Mouse (Mus musculus) CH12.LX (cell line): ENCODE measurements at regions not wholly inside any gene's neighbourhood (a gene's known extent, or its start where the extent isn't known, plus 50 kb on each side); places are given as distances from the start of the nearest gene placed in this dataset.

Experiments
- DNase-seq: peaks from one replicate; pipeline ENCODE4 v3.0.0-alpha.2; 2013; ENCODE audit errors: extremely low read depth
- H3K27ac ChIP-seq: 2 replicates; pipeline ENCODE4 v1.5.1; 2012; ENCODE audit warnings: low read depth, mild to moderate bottlenecking, control low read depth, moderate library complexity; ENCODE audit not compliant: insufficient read depth
- H3K27me3 ChIP-seq: replicated peaks from 2 replicates; pipeline ENCODE3; 2012; ENCODE audit warnings: inconsistent platforms
- H3K36me3 ChIP-seq, 2 experiments: replicated peaks in 1 of 2; 2 replicates each; pipeline versions ENCODE3 to v1.6.1; 2012; ENCODE audit warnings: inconsistent platforms in 1 of 2, low read length in 1 of 2, mild to moderate bottlenecking in 1 of 2, mixed read lengths in 1 of 2, moderate library complexity in 1 of 2; ENCODE audit not compliant: control insufficient read depth in 1 of 2, insufficient read depth in 1 of 2
- H3K4me1 ChIP-seq, 2 experiments: 2 replicates each; pipeline ENCODE4 v1.6.1; 2012; ENCODE audit warnings: inconsistent platforms in 1 of 2, moderate library complexity in 1 of 2; ENCODE audit not compliant: insufficient read depth in 2 of 2, control insufficient read depth in 1 of 2
- H3K4me2 ChIP-seq: 2 replicates; pipeline ENCODE4 v1.6.1; 2012; ENCODE audit warnings: low read depth, mild to moderate bottlenecking, control low read depth; ENCODE audit not compliant: poor library complexity, insufficient read depth, severe bottlenecking
- H3K4me3 ChIP-seq, 3 experiments: fragments of 150-350 bp in 1 of 3; sonication (generic) in 1 of 3; replicated peaks in 1 of 3; 2 replicates each; pipeline versions ENCODE3 to v1.5.1; 2011 to 2012; ENCODE audit warnings: low read depth in 2 of 3, low read length in 2 of 3, mild to moderate bottlenecking in 2 of 3, moderate library complexity in 2 of 3, control low read depth in 1 of 3, improper control_type of control experiment in 1 of 3, inconsistent platforms in 1 of 3, mixed read lengths in 1 of 3; ENCODE audit not compliant: poor library complexity in 1 of 3
- H3K79me2 ChIP-seq: replicated peaks from 2 replicates; pipeline ENCODE4 v1.6.1; 2012; ENCODE audit warnings: mild to moderate bottlenecking, moderate library complexity; ENCODE audit not compliant: control insufficient read depth, poor library complexity, insufficient read depth, severe bottlenecking; ENCODE audit errors: extremely low read depth
- H3K9ac ChIP-seq: 2 replicates; pipeline ENCODE4 v1.6.1; 2012; ENCODE audit warnings: low read depth, mild to moderate bottlenecking, control low read depth, moderate library complexity; ENCODE audit not compliant: insufficient read depth
- H3K9me3 ChIP-seq: replicated peaks from 2 replicates; pipeline ENCODE3; 2012; ENCODE audit warnings: low read length, inconsistent platforms, mixed read lengths
- CHD2 ChIP-seq: IDR thresholded peaks from 2 replicates; pipeline ENCODE4 v1.6.1; 2011; ENCODE audit warnings: low read length, improper control_type of control experiment
- CTCF ChIP-seq, 2 experiments: IDR thresholded peaks in 1 of 2; conservative IDR thresholded peaks in 1 of 2; 2 replicates each; pipeline ENCODE4 v1.5.1; 2011 to 2012; ENCODE audit warnings: low read depth in 2 of 2, low read length in 2 of 2, improper control_type of control experiment in 1 of 2, inconsistent platforms in 1 of 2, mild to moderate bottlenecking in 1 of 2, moderate library complexity in 1 of 2
- ELF1 ChIP-seq: IDR thresholded peaks from 2 replicates; pipeline ENCODE4 v1.6.1; 2014; ENCODE audit warnings: low read depth, mild to moderate bottlenecking, inconsistent platforms, low read length, improper control_type of control experiment
- EP300 ChIP-seq: IDR thresholded peaks from 2 replicates; pipeline ENCODE4 v1.6.1; 2011; ENCODE audit warnings: low read length, improper control_type of control experiment
- ETS1 ChIP-seq: conservative IDR thresholded peaks from 2 replicates; pipeline ENCODE4 v1.6.1; 2012; ENCODE audit warnings: low read depth, mild to moderate bottlenecking, inconsistent platforms, low read length, improper control_type of control experiment, moderate library complexity
- HCFC1 ChIP-seq: IDR thresholded peaks from 2 replicates; pipeline ENCODE4 v1.6.1; 2012; ENCODE audit warnings: low read depth, mild to moderate bottlenecking, inconsistent platforms, low read length, improper control_type of control experiment
- JUN ChIP-seq: IDR thresholded peaks from 2 replicates; pipeline ENCODE4 v1.6.1; 2011; ENCODE audit warnings: low read depth, mild to moderate bottlenecking, low read length, improper control_type of control experiment, moderate library complexity; ENCODE audit not compliant: insufficient read depth
- JUND ChIP-seq: conservative IDR thresholded peaks from 2 replicates; pipeline ENCODE4 v1.6.1; 2011; ENCODE audit warnings: low read depth, low read length, improper control_type of control experiment
- MAFK ChIP-seq: IDR thresholded peaks from 2 replicates; pipeline ENCODE4 v1.6.1; 2011; ENCODE audit warnings: low read length, improper control_type of control experiment; ENCODE audit not compliant: insufficient replicate concordance
- MAX ChIP-seq: IDR thresholded peaks from 2 replicates; pipeline ENCODE4 v1.6.1; 2011; ENCODE audit warnings: low read length, improper control_type of control experiment
- MEF2A ChIP-seq: IDR thresholded peaks from 2 replicates; pipeline ENCODE4 v1.6.1; 2014; ENCODE audit warnings: low read depth, mild to moderate bottlenecking, inconsistent platforms, low read length, improper control_type of control experiment, borderline replicate concordance
- MXI1 ChIP-seq: IDR thresholded peaks from 2 replicates; pipeline ENCODE4 v1.6.1; 2011; ENCODE audit warnings: mild to moderate bottlenecking, low read depth, low read length, improper control_type of control experiment
- POLR2A ChIP-seq: IDR thresholded peaks from 2 replicates; pipeline ENCODE4 v1.6.1; 2011; ENCODE audit warnings: low read depth, mild to moderate bottlenecking, improper control_type of control experiment, low read length
- RAD21 ChIP-seq: IDR thresholded peaks from 2 replicates; pipeline ENCODE4 v1.6.1; 2011; ENCODE audit warnings: low read depth, mild to moderate bottlenecking, low read length, improper control_type of control experiment, moderate library complexity
- RCOR1 ChIP-seq: conservative IDR thresholded peaks from 2 replicates; pipeline ENCODE4 v1.6.1; 2012; ENCODE audit warnings: low read depth, mild to moderate bottlenecking, inconsistent platforms, low read length, improper control_type of control experiment
- SMC3 ChIP-seq: IDR thresholded peaks from 2 replicates; pipeline ENCODE4 v1.6.1; 2011; ENCODE audit warnings: low read depth, low read length, improper control_type of control experiment
- TBP ChIP-seq: conservative IDR thresholded peaks from 2 replicates; pipeline ENCODE4 v1.6.1; 2011; ENCODE audit warnings: low read depth, low read length, improper control_type of control experiment
- USF2 ChIP-seq: conservative IDR thresholded peaks from 2 replicates; pipeline ENCODE4 v1.6.1; 2011; ENCODE audit warnings: low read depth, low read length, improper control_type of control experiment
- dilution Hi-C: fragments of 300-500 bp; cut with MboI; formaldehyde crosslinking; loops from 2 replicates; pipeline ENCODE4 v1.14.3; 2020; ENCODE audit warnings: low sequenced_read_pairs; ENCODE audit not compliant: extremely low pct_unique_long_range_greater_than_20kb, extremely low pct_ligation_motif_present
- in situ Hi-C: fragments of 300-500 bp; cut with MboI; formaldehyde crosslinking; loops from 3 replicates; pipeline ENCODE4 v1.14.3; 2019; ENCODE audit warnings: low sequenced_read_pairs, low pct_ligation_motif_present, low pct_unique_long_range_greater_than_20kb, mixed read lengths

DNA sequence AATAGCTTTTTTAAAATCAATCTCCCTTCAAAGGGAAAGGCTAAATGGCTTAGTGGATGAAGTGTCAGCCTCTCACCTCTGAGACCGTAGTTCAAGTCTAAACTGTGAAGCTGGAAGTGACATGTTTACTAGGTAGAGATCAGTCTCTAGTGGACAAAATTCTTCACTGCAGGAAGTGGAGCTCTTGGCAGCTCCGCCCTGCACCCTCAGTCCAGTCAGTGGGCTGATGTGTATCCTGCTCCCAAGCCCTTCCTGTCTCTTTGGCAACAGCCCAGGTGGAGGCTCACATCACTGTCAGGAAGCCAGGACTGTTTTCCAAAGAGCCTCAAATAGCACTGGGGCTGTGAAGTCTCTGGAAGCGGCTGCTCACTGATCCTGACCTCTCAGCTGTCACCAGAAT, 142.8 kb upstream of the Tmco5 start:
- H3K27ac ChIP-seq, result no peak overlapping the region
- peak; percentile 35 for DNase-seq
- H3K79me2 ChIP-seq, result no peaks in the 10 kb centered on the region
- no peaks in the 10 kb centered on the region for H3K4me1 ChIP-seq
- dilution Hi-C loops (no loop called here), in situ Hi-C loops (no loop called here)
- no peak overlapping the region for H3K9ac ChIP-seq
- H3K4me2 ChIP-seq, result no peak overlapping the region
- no peak overlapping the region for H3K4me3 ChIP-seq
- no peaks in the 10 kb centered on the region for H3K27me3 ChIP-seq
- H3K9me3 ChIP-seq, result no peaks in the 10 kb centered on the region
- TF ChIP-seq RAD21, result peak; percentile 75
- TF ChIP-seq CTCF (conservative IDR thresholded peaks at IDR 0.05 in 1 of 2, IDR thresholded peaks at IDR 0.05 in 1 of 2; ENCODE audit: low read depth in 2 of 2, low read length in 2 of 2), result peak; percentile 29 to 63; a peak in 3 of 4 replicates
- no peak for TF ChIP-seq TBP
- TF ChIP-seq SMC3, result peak; percentile 55
- no peak for TF ChIP-seq CHD2
- TF ChIP-seq EP300, result no peak
- no peak for TF ChIP-seq JUND
- H3K36me3 ChIP-seq, result no peaks in the 10 kb centered on the region

DNA sequence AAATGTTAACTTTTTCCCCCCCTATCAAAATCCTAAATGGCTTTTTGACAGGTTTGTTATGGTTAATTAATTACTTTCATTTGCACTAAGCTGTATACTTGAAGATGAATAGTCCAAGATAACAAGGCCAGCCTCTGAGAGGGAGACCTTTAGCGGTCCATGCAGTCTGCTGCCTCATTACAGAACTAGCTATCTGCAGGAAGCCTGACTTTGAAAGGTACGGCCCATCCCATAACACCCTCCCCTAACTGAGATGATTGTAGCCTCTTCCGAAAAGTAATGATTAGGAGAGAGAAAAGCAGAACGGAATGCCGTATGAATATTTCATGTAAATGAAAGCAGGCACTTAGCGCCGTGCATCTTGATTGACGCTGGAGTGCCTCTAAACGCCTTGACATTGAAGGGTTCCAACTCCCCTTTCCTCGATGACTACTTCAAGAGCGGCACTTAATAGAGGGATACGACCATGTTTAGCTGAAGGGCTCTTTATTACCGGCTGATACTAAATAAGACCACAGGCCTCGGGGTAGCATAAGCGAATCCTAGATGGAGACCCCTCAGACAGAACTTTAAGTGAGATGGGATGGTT, 109.9 kb upstream of the Tmco5 start:
- Histone ChIP-seq H3K4me1 (no peaks in the 10 kb centered on the region), H3K9ac (no peak overlapping the region), H3K79me2 (no peaks in the 10 kb centered on the region), H3K4me2 (no peak overlapping the region), H3K4me3 (no peak overlapping the region), H3K9me3 (no peaks in the 10 kb centered on the region), H3K36me3 (no peaks in the 10 kb centered on the region), H3K27ac (no peak overlapping the region), H3K27me3 (no peaks in the 10 kb centered on the region)
- DNase-seq, result no peak
- TF ChIP-seq POLR2A (no peak), USF2 (no peak), MAX (no peak), CTCF (conservative IDR thresholded peaks at IDR 0.05 in 1 of 2, IDR thresholded peaks at IDR 0.05 in 1 of 2; ENCODE audit: low read depth in 2 of 2, low read length in 2 of 2) (no peak), RCOR1 (no peak), RAD21 (no peak), SMC3 (no peak), HCFC1 (no peak), CHD2 (no peak), ELF1 (no peak), MXI1 (no peak), MEF2A (no peak), ETS1 (no peak), JUN (no peak), MAFK (no peak)
- dilution Hi-C loops (no loop called here), in situ Hi-C loops (no loop called here)
